Mouse (Mus musculus) kidney, embryonic 15.5 days (tissue): ENCODE measurements around the gene Nmb. TPM values are rescaled to one million over a fixed set of nuclear protein-coding genes. Genes with fewer than 3 reads are reported as not detected.

ENCODE experiments used
- ATAC-seq: fragments of 200-750 bp; cut with Nextera tagmentation; replicated peaks from 2 replicates; pipeline ENCODE4 v1.8.0; 2017; ENCODE audit warnings: moderate TSS enrichment; ENCODE audit not compliant: low FRiP score
- H3K27ac ChIP-seq: fragments of 300-500 bp; sonication (generic); 2 replicates; pipeline ENCODE4 v1.5.1; 2015; ENCODE audit warnings: mild to moderate bottlenecking, inconsistent platforms
- H3K27me3 ChIP-seq: fragments of 300-500 bp; sonication (generic); 2 replicates; pipeline ENCODE4 v1.6.1; 2015; ENCODE audit warnings: inconsistent platforms
- H3K36me3 ChIP-seq: fragments of 300-500 bp; sonication (generic); 2 replicates; pipeline ENCODE4 v1.6.1; 2015; ENCODE audit warnings: inconsistent platforms
- H3K4me1 ChIP-seq: fragments of 300-500 bp; sonication (generic); 2 replicates; pipeline ENCODE4 v1.6.1; 2015; ENCODE audit warnings: inconsistent platforms
- H3K4me2 ChIP-seq: fragments of 300-500 bp; sonication (generic); 2 replicates; pipeline ENCODE4 v1.6.1; 2015; ENCODE audit warnings: moderate library complexity, mild to moderate bottlenecking, inconsistent platforms
- H3K4me3 ChIP-seq: fragments of 300-500 bp; sonication (generic); replicated peaks from 2 replicates; pipeline ENCODE4 v1.5.1; 2015; ENCODE audit warnings: mild to moderate bottlenecking, inconsistent platforms
- H3K9ac ChIP-seq: fragments of 300-500 bp; sonication (generic); 2 replicates; pipeline ENCODE4 v1.6.1; 2015; ENCODE audit warnings: mild to moderate bottlenecking, inconsistent platforms
- H3K9me3 ChIP-seq: fragments of 300-500 bp; sonication (generic); replicated peaks from 2 replicates; pipeline ENCODE4 v1.6.1; 2016; ENCODE audit warnings: inconsistent platforms
- WGBS: fragments of 180-500 bp; shearing (Covaris S2); methylation state at CpG from one replicate; pipeline ENCODE4 v1.1.7; 2015; ENCODE audit warnings: mixed read lengths; 5-methylcytosine and 5-hydroxymethylcytosine counted together
- polyA plus RNA-seq: library from polyadenylated mRNA; unstranded; fragments of >200 nt; fragmentation: Nextera tagmentation; extraction: Ambion mirVana; gene quantifications from 2 replicates; pipeline ENCODE4 v1.2.1, GENCODE M21; 2015

The Nmb gene
- polyA plus RNA-seq, 1 experiment from 2014 or later = 10.0 TPM

GRCm38 (mm10) chr7:80894815-80895519, 9.9 kb downstream of the Nmb start:
- no peak for ATAC-seq
- Histone ChIP-seq H3K4me2 (no peak overlapping the region), H3K27me3 (no peaks in the 10 kb centered on the region), H3K9ac (no peak overlapping the region), H3K27ac (no peak overlapping the region), H3K4me3 (no peak overlapping the region), H3K4me1 (peaks cover 6% of the 10 kb centered on the region), H3K9me3 (no peaks in the 10 kb centered on the region), H3K36me3 (peaks cover 84% of the 10 kb centered on the region)
- WGBS = 94% methylated on average over 14 of the region's 14 CpGs

- H3K4me1 ChIP-seq = peaks cover 8% of the 10 kb centered on the region
- no peaks in the 10 kb centered on the region for H3K27me3 ChIP-seq
- H3K36me3 ChIP-seq = peaks cover 88% of the 10 kb centered on the region
- no peak overlapping the region for H3K9ac ChIP-seq
- WGBS = 74% methylated on average over 7 of the region's 7 CpGs
- H3K9me3 ChIP-seq = no peaks in the 10 kb centered on the region
- no peak overlapping the region for H3K4me3 ChIP-seq
- H3K4me2 ChIP-seq = no peak overlapping the region
- no peak for ATAC-seq
- H3K27ac ChIP-seq = peak overlapping the region; percentile 51
These were observed 10.7 kb downstream of the Nmb start for GRCm38 (mm10) chr7:80894196-80894595.

GRCm38 (mm10) chr7:80893753-80894129, 11.1 kb downstream of the Nmb start:
- no peaks in the 10 kb centered on the region for H3K27me3 ChIP-seq
- H3K4me3 ChIP-seq = no peak overlapping the region
- peaks cover 12% of the 10 kb centered on the region for H3K4me1 ChIP-seq
- no peak overlapping the region for H3K9ac ChIP-seq
- H3K9me3 ChIP-seq = no peaks in the 10 kb centered on the region
- H3K4me2 ChIP-seq = no peak overlapping the region
- WGBS = 61% methylated on average over 6 of the region's 6 CpGs
- peak overlapping the region; percentile 51 for H3K27ac ChIP-seq
- no peak for ATAC-seq
- peaks cover 85% of the 10 kb centered on the region for H3K36me3 ChIP-seq

- peak overlapping the region; percentile 20; the same call in 1 of the 2 replicates for H3K27ac ChIP-seq
- H3K4me2 ChIP-seq = no peak overlapping the region
- no peak overlapping the region for H3K9ac ChIP-seq
- H3K9me3 ChIP-seq = no peaks in the 10 kb centered on the region
- no peaks in the 10 kb centered on the region for H3K27me3 ChIP-seq
- 91% methylated on average over 15 of the region's 15 CpGs for WGBS
- no peak for ATAC-seq
- peaks cover 13% of the 10 kb centered on the region for H3K4me1 ChIP-seq
- no peak overlapping the region for H3K4me3 ChIP-seq
- peaks cover 80% of the 10 kb centered on the region for H3K36me3 ChIP-seq
These were observed 11.7 kb downstream of the Nmb start for GRCm38 (mm10) chr7:80893086-80893752.

- H3K9ac ChIP-seq = no peak overlapping the region
- no peak overlapping the region for H3K4me3 ChIP-seq
- H3K36me3 ChIP-seq = peaks cover 51% of the 10 kb centered on the region
- H3K4me1 ChIP-seq = peaks cover 13% of the 10 kb centered on the region
- H3K27me3 ChIP-seq = no peaks in the 10 kb centered on the region
- no peak overlapping the region for H3K4me2 ChIP-seq
- no peaks in the 10 kb centered on the region for H3K9me3 ChIP-seq
- H3K27ac ChIP-seq = peak overlapping the region; percentile 70
- no peak for ATAC-seq
- WGBS = 70% methylated on average over 13 of the region's 13 CpGs
These were observed 15.0 kb downstream of the Nmb start for GRCm38 (mm10) chr7:80889841-80890241.

- H3K9ac ChIP-seq = no peak overlapping the region
- no peaks in the 10 kb centered on the region for H3K27me3 ChIP-seq
- H3K36me3 ChIP-seq = peaks cover 43% of the 10 kb centered on the region
- H3K4me1 ChIP-seq = peaks cover 13% of the 10 kb centered on the region
- WGBS = 50% methylated on average over 9 of the region's 9 CpGs
- H3K4me3 ChIP-seq = no peak overlapping the region
- no peaks in the 10 kb centered on the region for H3K9me3 ChIP-seq
- H3K4me2 ChIP-seq = no peak overlapping the region
- peak overlapping the region; percentile 70 for H3K27ac ChIP-seq
- ATAC-seq = peak; percentile 73
These were observed 15.8 kb downstream of the Nmb start for GRCm38 (mm10) chr7:80889021-80889511.

GRCm38 (mm10) chr7:80888595-80888994, 16.3 kb downstream of the Nmb start:
- no peaks in the 10 kb centered on the region for H3K27me3 ChIP-seq
- peak overlapping the region; percentile 70 for H3K27ac ChIP-seq
- no peak overlapping the region for H3K4me2 ChIP-seq
- H3K9ac ChIP-seq = no peak overlapping the region
- peaks cover 13% of the 10 kb centered on the region for H3K4me1 ChIP-seq
- WGBS = 77% methylated on average over 7 of the region's 7 CpGs
- peaks cover 38% of the 10 kb centered on the region for H3K36me3 ChIP-seq
- no peaks in the 10 kb centered on the region for H3K9me3 ChIP-seq
- H3K4me3 ChIP-seq = no peak overlapping the region
- ATAC-seq = 0 out of 2 replicates have a peak, but pooled peaks have one; percentile 5

GRCm38 (mm10) chr7:80885666-80886065, 19.2 kb downstream of the Nmb start:
- Histone ChIP-seq H3K4me3 (no peak overlapping the region), H3K9me3 (no peaks in the 10 kb centered on the region), H3K4me1 (peaks cover 21% of the 10 kb centered on the region), H3K27ac (no peak overlapping the region), H3K4me2 (no peak overlapping the region), H3K36me3 (peaks cover 9% of the 10 kb centered on the region), H3K9ac (no peak overlapping the region), H3K27me3 (no peaks in the 10 kb centered on the region)
- 24% methylated on average over 1 of the region's 1 CpGs for WGBS
- no peak for ATAC-seq

- peak; percentile 88 for ATAC-seq
- H3K27ac ChIP-seq = no peak overlapping the region
- peak overlapping the region; percentile 50 for H3K4me2 ChIP-seq
- H3K4me1 ChIP-seq = peaks cover 9% of the 10 kb centered on the region
- H3K27me3 ChIP-seq = no peaks in the 10 kb centered on the region
- H3K9me3 ChIP-seq = no peaks in the 10 kb centered on the region
- peak overlapping the region; percentile 21 for H3K4me3 ChIP-seq
- WGBS = 21% methylated on average over 14 of the region's 14 CpGs
- H3K36me3 ChIP-seq = peaks cover 5% of the 10 kb centered on the region
- H3K9ac ChIP-seq = no peak overlapping the region
These were observed 21.9 kb downstream of the Nmb start for GRCm38 (mm10) chr7:80882830-80883505.

GRCm38 (mm10) chr7:80875727-80876126, 29.1 kb downstream of the Nmb start:
- H3K27ac ChIP-seq = no peak overlapping the region
- H3K4me3 ChIP-seq = no peak overlapping the region
- 0 out of 2 replicates have a peak, but pooled peaks have one; percentile 30 for ATAC-seq
- H3K4me1 ChIP-seq = no peaks in the 10 kb centered on the region
- H3K36me3 ChIP-seq = peaks cover 75% of the 10 kb centered on the region
- 54% methylated on average over 37 of the region's 37 CpGs for WGBS
- no peak overlapping the region for H3K9ac ChIP-seq
- no peak overlapping the region for H3K4me2 ChIP-seq
- H3K27me3 ChIP-seq = no peaks in the 10 kb centered on the region
- no peaks in the 10 kb centered on the region for H3K9me3 ChIP-seq

GRCm38 (mm10) chr7:80873631-80874030, 31.2 kb downstream of the Nmb start:
- no peak overlapping the region for H3K4me2 ChIP-seq
- no peaks in the 10 kb centered on the region for H3K4me1 ChIP-seq
- ATAC-seq = no peak
- H3K4me3 ChIP-seq = no peak overlapping the region
- WGBS = 95% methylated on average over 2 of the region's 2 CpGs
- no peak overlapping the region for H3K9ac ChIP-seq
- no peak overlapping the region for H3K27ac ChIP-seq
- no peaks in the 10 kb centered on the region for H3K27me3 ChIP-seq
- H3K9me3 ChIP-seq = no peaks in the 10 kb centered on the region
- H3K36me3 ChIP-seq = peaks cover 93% of the 10 kb centered on the region

GRCm38 (mm10) chr7:80873038-80873437, 31.8 kb downstream of the Nmb start:
- H3K9me3 ChIP-seq = no peaks in the 10 kb centered on the region
- H3K27ac ChIP-seq = no peak overlapping the region
- peaks cover 97% of the 10 kb centered on the region for H3K36me3 ChIP-seq
- 87% methylated on average over 5 of the region's 5 CpGs for WGBS
- H3K4me3 ChIP-seq = no peak overlapping the region
- no peaks in the 10 kb centered on the region for H3K27me3 ChIP-seq
- ATAC-seq = no peak
- no peak overlapping the region for H3K4me2 ChIP-seq
- no peaks in the 10 kb centered on the region for H3K4me1 ChIP-seq
- H3K9ac ChIP-seq = no peak overlapping the region
